Mouse (Mus musculus) olfactory bulb, adult 2 months (tissue): Measurements from ENCODE around the gene Fam208a.

Experiments used
- CTCF ChIP-seq: fragments of 200-500 bp; IDR thresholded peaks from 2 replicates; pipeline ENCODE4 v1.5.1; 2012; ENCODE audit warnings: low read depth, mild to moderate bottlenecking, low read length, moderate library complexity; ENCODE audit not compliant: insufficient read depth
- POLR2A ChIP-seq: fragments of 200-500 bp; IDR thresholded peaks from 2 replicates; pipeline ENCODE4 v1.6.1; 2012; ENCODE audit warnings: mild to moderate bottlenecking, low read depth, low read length, moderate library complexity; ENCODE audit not compliant: insufficient read depth

- TF ChIP-seq CTCF: no peak
- no peak for TF ChIP-seq POLR2A
Measured at GRCm38 (mm10) chr14:27508644-27509301, 80.1 kb downstream of the Fam208a start.
